Mouse (Mus musculus): ENCODE data around the gene Arhgap18. TPM values are rescaled to one million over a fixed set of nuclear protein-coding genes. Genes with fewer than 3 reads are reported as not detected.

Arhgap18 gene
- total RNA-seq, 2 experiments from 2014 or later = 14.6 to 15.3 TPM

DNA sequence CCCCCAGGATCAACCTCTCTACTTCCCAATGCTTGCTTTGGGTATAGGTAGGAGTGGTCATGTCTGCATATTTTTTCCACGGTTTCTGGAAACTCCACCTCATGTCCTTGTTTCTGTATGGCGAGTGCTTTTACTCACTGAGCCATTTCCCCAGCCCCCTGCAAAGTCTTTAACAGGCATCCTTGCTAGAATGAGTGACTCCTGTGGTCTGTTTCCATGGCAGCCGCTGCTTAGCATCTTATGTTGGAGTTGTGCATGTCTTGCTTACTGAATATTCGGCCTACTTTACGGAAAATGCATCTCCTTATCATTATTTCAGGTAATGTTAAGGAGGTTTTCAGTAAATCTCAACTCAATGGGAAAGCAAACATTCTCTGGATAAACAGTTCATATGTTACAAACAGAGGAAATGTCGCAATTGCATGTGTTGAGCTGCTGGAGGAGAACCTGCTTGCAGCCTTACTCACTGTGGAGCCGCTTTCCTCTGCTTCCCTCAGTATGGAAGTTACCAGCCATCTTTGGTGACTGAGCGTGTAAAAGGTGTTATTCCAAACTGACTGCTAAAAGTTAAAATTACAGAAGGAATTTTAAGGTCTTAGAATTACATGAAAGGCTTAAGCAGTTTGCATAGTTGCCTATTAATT is 72.1 kb downstream of the Arhgap18 start:
- no peak for DNase-seq
- intact Hi-C loops (cut with DNase I) = no loop called here

GRCm38 (mm10) chr10:26827315-26827714 is 74.1 kb downstream of the Arhgap18 start:
- intact Hi-C loops (cut with DNase I) = no loop called here
- DNase-seq = no peak

DNA sequence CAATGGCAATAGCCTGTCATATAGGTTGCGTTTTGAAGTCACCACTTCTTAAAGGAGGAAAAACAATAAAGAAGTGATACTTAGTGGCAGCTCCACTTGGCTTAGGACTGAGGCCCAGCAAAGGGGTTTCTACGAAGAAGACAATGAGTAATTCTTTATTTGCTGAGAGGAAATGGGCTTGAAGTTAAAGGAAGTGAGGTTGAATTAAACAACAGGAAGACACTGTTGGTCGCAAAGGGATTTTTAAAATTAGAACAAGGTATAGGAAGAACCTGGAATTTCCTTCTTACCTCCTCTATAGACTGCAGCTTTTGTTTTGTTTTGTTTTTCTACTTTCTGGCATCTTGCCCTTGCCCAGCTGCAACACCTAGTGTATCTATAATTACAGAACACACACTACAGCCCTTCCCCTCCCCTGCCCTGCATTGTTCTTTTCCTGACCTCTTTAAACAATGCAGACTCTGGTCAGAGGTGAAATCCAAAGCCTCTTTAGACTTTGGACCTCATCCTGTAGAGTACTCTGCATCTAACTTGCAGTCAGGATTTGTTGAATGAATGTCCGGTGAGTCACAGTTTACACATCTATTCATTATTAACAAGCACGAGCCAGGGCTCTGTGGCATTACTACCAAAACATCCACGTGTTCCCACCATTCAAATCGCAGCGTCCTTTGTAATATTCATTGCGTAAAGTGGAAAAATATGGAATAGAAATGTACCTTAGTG is 75.4 kb downstream of the Arhgap18 start:
- intact Hi-C loops (cut with DNase I) = no loop called here
- no peak for DNase-seq

- intact Hi-C loops (cut with DNase I) = no loop called here
- DNase-seq = no peak
Measured at GRCm38 (mm10) chr10:26832068-26832467, 78.8 kb downstream of the Arhgap18 start.

- DNase-seq = no peak
- intact Hi-C loops (cut with DNase I) = no loop called here
Measured at GRCm38 (mm10) chr10:26832669-26833249, 79.5 kb downstream of the Arhgap18 start.

DNA sequence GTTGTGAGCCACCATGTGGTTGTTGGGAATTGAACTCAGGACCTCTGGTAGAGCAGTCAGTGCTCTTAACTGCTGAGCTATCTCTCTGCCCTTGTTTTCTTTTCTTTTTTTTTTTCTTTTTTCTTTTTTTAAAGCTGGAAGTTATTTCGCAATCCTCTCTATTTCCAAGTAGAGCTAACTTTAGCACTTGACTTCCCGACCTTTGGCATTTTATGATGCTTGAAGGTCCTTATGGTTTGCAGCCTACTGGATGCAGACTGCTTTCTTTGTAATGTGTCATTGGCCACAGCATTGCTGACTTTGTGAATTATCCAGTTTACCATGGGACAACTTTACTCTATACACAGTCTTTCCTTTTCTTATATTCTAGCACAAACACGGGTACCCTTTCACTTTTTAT is 80.2 kb downstream of the Arhgap18 start:
- no peak for DNase-seq
- intact Hi-C loops (cut with DNase I) = no loop called here

DNA sequence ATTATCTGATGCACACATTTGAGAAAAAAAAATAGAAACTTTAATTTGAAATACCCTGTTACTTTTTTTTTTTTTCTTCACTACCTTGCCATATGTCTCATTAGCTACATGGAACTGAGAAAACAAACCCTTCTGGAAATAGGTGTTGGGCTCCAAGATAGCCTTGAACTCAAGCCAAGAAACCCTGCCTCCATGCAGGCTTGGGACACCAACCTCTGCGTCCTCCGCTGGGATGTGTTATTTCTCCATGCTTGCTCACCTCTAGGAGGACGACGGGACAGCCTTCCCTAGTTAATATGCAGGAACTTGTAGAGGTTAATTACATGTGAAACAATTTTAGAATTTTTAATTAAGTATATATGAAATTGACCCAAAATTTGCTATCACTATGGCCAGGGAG is 96.1 kb downstream of the Arhgap18 start:
- DNase-seq = peak; percentile 3
- intact Hi-C loops (cut with DNase I) = no loop called here

DNA sequence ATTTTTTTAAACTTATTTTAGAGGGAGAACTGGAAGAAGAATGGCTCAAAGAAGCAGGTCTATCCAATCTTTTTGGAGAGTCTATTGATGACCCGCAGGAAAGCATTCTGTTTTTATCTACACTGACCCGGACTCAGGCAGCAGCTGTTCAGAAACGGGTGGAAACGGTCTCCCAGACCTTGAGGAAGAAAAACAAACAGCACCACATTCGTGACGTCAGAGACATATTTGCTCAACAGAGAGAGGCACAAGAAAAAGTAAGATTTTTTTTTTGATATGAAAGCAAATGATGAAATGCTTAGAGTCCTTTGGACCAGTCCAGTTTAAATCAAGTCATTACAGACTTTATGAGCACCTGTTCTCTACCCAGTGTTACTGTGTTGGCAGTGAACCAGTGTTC is 96.6 kb downstream of the Arhgap18 start:
- intact Hi-C loops (cut with DNase I) = no loop called here

DNA sequence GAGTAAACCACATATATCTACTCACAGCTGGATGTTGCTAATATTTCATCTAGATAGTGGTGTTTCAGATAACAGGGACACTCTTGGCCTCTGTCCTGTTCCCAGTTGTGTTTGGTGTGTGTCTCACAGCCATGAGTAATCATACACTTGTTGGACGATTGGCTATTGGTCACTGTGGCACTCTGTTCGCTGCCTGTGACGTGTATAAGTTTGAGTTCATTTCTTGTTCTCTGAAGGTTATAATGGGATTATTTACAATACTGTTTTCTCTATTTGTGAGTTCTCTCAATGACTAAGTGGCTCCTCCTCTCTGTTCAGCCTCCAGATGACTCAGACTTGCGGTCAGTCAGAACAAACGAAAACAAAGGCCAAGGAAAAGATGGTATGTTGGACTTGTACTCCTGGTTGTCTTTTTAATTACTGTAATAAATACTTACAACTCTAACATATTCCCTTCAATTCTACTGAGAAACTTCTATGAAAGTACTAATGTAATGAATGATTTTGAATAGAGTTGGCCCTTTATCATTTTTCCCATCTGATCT is 101.4 kb downstream of the Arhgap18 start:
- no peak for DNase-seq
- intact Hi-C loops (cut with DNase I) = no loop called here

More for the DNA sequence above, 96.6 kb downstream of the Arhgap18 start:
- no peak for DNase-seq

DNA sequence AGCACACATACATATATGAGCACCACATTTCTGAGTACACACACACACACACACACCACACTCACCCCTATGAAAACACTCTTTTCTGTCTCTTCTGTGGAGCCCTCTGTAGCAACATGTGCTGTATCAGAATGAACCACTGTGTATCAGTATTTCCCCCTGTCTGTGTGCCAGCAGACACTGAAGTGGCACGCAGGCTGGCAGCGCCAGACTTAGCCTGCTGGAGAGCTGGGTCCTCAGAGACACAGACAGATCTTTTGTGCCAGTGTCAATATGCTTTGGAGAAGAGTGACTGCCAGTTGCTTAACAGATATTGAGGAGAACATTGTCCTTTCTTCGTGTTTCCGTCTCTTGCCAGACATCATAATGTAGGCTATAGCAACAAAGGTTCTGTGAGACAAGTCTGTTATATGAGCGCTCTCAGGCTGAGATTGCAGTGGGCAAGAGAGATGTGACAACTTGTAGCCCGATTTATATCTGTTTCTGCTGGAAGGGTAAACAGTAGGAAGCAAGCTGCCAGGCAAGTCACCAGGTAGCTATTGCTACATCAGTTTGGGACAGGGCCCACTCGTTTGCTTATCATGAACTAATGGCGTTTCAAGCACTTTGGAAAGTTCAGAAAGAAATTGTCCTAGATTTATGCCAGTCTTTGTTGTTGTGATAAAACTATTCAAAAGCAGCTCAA is 102.8 kb downstream of the Arhgap18 start:
- DNase-seq = peak; percentile 36
- intact Hi-C loops (cut with DNase I) = no loop called here

DNA sequence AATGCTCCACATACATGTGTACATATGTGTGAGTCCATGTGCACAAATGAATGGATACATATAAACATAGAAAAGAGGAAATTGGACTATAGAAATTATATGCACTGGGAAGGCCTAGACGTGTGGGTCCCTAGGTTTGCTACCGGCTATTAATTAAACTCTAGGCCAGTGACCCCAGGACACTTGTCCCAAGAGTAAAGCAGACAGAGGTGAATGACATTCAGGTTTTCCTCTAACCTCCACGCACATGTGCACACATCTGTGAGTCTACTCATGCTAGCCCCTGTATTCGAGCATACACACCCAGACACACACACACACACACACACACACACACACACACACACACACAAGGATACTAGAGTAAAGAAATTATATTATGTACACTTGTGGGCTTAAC is 104.4 kb downstream of the Arhgap18 start:
- no peak for DNase-seq
- intact Hi-C loops (cut with DNase I) = no loop called here

DNA sequence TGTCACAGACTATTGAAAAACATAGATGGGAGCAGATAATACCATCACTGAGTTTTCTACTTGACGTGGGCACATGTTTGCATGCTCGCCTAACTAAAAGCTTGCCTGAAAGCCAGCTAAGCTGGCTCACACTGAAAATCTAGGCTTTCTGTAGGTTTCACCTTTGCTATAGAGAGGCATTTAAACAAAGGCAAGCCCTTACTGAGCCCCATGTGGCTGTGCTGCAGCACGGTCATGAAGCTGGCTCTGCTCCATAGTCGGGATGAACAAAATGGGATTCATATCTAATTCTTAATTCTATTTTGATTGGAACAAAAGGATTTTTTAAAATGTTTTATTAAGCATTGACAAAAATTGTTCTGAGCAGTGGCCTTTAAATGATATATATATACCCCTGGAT is 105.3 kb downstream of the Arhgap18 start:
- intact Hi-C loops (cut with DNase I) = no loop called here
- DNase-seq = no peak

DNA sequence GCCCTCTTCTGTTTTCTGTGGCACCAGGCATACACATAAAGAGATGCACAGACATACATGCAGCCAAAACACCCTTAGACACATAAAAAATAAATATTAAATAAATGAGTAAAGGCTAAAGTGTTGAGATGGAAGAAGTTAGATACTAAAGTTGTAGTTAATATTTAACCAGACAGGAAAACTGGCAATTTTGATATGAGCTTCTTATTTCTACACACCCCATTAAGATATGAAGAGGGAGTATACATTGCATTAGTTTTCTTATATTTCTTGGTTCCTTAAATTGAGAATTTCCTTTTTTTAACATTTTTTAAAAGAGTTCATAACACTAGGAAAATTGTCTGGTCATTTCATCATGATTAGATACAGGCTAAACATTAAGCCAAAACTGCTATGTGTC is 108.0 kb downstream of the Arhgap18 start:
- DNase-seq = no peak
- intact Hi-C loops (cut with DNase I) = no loop called here

DNA sequence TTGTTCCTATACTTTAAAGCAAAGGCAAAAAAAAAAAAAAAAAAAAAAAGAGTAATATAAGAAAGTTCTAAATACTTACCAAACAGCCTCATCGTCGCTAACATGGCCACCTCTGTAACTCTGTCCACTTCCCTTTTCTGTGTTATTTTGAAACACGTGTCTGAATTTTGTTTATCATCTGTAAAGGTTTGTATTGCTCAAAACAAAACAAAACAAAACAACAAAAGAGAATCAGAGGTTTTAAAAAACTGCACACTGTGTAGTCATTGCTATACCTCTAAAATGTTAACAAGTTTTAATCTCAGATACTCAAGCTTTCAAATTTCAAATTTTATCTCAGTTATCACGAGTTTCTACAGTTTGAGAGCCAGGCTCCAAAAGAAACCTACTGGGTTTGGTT is 109.0 kb downstream of the Arhgap18 start:
- intact Hi-C loops (cut with DNase I) = no loop called here
- no peak for DNase-seq

DNA sequence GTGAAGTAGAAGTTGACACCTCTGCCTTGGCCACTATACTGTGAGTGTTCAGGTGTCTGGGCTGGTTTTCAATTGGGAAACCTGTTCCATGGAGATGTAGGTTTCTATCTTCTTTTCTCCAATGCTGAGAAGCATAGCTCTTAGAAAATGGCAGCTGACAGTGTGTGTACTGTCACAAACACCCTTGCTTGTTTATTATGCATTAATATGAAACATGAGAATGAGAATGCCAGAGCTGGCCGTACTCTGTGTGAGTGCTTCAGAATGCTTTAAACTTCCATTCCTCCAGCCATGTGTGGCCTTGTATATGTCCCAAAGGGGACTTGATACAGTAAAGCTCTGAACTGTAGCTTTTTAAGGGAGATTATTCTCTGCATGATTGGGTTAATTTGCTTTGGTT is 110.8 kb downstream of the Arhgap18 start:
- no peak for DNase-seq
- intact Hi-C loops (cut with DNase I) = no loop called here

DNA sequence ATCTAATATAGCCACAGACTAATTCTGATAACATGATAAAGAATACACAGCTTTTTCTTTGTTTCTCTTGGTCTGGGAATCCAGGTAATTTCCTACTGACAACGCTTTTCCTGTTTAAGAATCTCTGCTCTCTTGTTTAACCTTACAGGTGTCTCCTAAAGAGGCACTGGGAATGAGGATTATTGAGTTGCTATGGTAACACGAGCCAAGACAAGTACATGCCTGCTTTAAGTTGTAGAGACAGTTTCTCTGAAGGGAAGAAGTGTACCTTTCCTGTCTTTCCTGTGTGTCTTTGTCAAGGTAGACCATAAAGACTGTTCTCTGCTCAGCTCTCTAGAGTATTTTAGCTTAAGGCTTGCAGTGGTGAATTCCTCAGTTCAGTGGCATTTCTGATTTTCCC is 117.6 kb downstream of the Arhgap18 start:
- DNase-seq = no peak
- intact Hi-C loops (cut with DNase I) = no loop called here

GRCm38 (mm10) chr10:26877309-26877708 is 124.1 kb downstream of the Arhgap18 start:
- no peak for DNase-seq
- intact Hi-C loops (cut with DNase I) = no loop called here

DNA sequence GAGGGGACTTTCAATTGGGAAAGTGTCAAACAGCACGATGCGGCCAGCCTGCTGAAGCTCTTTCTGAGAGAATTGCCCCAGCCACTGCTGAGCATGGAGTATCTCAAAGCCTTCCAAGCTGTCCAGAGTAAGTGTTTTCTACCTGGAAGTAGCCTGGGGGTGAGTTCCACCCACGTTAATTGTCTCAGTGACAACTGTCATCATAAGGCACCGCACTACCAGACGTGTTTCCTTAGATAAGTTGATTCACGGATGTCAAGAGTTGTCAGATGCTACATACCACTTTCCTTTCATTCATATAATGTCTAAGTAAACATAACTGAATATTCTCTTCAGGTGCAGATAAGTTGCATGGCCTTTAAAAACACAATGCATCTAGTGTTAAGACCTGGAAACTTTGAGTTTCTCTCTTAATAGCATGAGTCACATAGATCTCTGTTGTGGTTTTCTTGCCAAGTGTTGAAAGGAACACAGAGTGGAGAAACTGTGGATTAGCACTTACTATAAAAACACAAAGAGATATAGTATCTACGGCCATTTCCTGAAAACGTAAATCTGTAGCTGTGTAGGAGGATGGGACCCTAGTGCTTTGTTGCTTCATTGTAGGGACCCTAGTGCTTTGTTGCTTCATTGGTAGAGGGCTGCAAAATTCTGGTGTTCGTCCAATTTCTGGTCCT is 125.8 kb downstream of the Arhgap18 start:
- intact Hi-C loops (cut with DNase I) = no loop called here
- DNase-seq = no peak

- no peak for DNase-seq
- intact Hi-C loops (cut with DNase I) = loop anchor here (5.0 to 10.0 kb wide), 3 partner anchors 130 to 513 kb away; partner anchors contain the start of gene Arhgap18
Measured at GRCm38 (mm10) chr10:26884949-26885348, 131.7 kb downstream of the Arhgap18 start.

DNA sequence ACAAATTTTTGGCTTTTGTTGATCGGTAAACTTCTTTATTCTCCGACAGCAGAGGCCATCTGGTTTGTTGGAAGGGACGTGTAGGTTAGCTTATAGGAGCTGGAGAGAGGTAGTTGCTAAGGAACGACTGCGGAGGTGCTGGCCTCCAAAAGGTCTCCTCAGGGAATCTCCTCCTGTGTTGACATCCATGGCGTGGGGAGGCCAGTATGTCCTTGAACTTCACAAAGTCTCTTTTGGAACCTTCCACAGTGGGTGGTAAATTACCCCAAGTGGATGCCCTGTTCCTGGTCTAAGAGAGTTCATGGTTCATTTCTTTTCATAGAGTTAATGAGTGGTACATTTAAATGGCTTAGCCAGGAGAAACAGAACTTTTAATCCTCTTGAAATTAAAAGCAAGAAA is 136.0 kb downstream of the Arhgap18 start:
- intact Hi-C loops (cut with DNase I) = loop anchor here (5.0 to 10.0 kb wide), 3 partner anchors 134 to 517 kb away; partner anchors contain the start of gene Arhgap18
- DNase-seq = no peak
